Mouse (Mus musculus): ENCODE results near the gene Myt1.
A peak's percentile ranks its signal among the peaks of the same experiment; 100 is the strongest.
"Not testable (repeated sequence)": the region's sequence is repeated elsewhere in the genome, so short reads cannot be mapped to it uniquely, and the experiment has no call there.

Gene Myt1

GRCm38 (mm10) chr2:181777715-181778114 lies 14.6 kb downstream of the Myt1 start:
- DNase-seq (ENCODE audit: low read depth, low spot score) = no peak

- peak; percentile 29 for DNase-seq (ENCODE audit: low read depth, low spot score)
Measured at GRCm38 (mm10) chr2:181781421-181781820, 18.3 kb downstream of the Myt1 start.

GRCm38 (mm10) chr2:181787852-181788251 lies 24.7 kb downstream of the Myt1 start:
- no peak for DNase-seq (ENCODE audit: low read depth, low spot score)

GRCm38 (mm10) chr2:181789396-181789795 lies 26.3 kb downstream of the Myt1 start:
- DNase-seq (ENCODE audit: low read depth, low spot score) = no peak

- not testable (repeated sequence) for DNase-seq (ENCODE audit: low read depth, low spot score)
Measured at GRCm38 (mm10) chr2:181793186-181793585, 30.1 kb downstream of the Myt1 start.

- peak; percentile 11 for DNase-seq (ENCODE audit: low read depth, low spot score)
Measured at GRCm38 (mm10) chr2:181795641-181796130, 32.6 kb downstream of the Myt1 start.

GRCm38 (mm10) chr2:181797672-181798071 lies 34.5 kb downstream of the Myt1 start:
- no peak for DNase-seq (ENCODE audit: low read depth, low spot score)

- DNase-seq (ENCODE audit: low read depth, low spot score) = no peak
Measured at GRCm38 (mm10) chr2:181829032-181829650, 66.0 kb downstream of the Myt1 start.

- DNase-seq (ENCODE audit: low read depth, low spot score) = no peak
Measured at GRCm38 (mm10) chr2:181832745-181833144, 69.6 kb downstream of the Myt1 start.

GRCm38 (mm10) chr2:181837372-181838292 lies 74.5 kb downstream of the Myt1 start, which contains the start of gene Pcmtd2:
Gene Pcmtd2 (plus strand): TSS chr2:181837854.
- DNase-seq (ENCODE audit: low read depth, low spot score) = peak; percentile 95

GRCm38 (mm10) chr2:181838293-181838680 lies 75.2 kb downstream of the Myt1 start:
- DNase-seq (ENCODE audit: low read depth, low spot score) = peak; percentile 9

- no peak for DNase-seq (ENCODE audit: low read depth, low spot score)
Measured at GRCm38 (mm10) chr2:181845709-181846394, 82.7 kb downstream of the Myt1 start.

GRCm38 (mm10) chr2:181863791-181864535 lies 100.8 kb downstream of the Myt1 start, which contains the start of gene Polr3k:
Gene Polr3k (plus strand): TSS chr2:181864337.
- DNase-seq (ENCODE audit: low read depth, low spot score) = peak; percentile 96

GRCm38 (mm10) chr2:181864536-181864860 lies 101.4 kb downstream of the Myt1 start:
- no peak for DNase-seq (ENCODE audit: low read depth, low spot score)

- peak; percentile 74 for DNase-seq (ENCODE audit: low read depth, low spot score)
Measured at GRCm38 (mm10) chr2:181866931-181867330, 103.8 kb downstream of the Myt1 start.

- DNase-seq (ENCODE audit: low read depth, low spot score) = no peak
Measured at GRCm38 (mm10) chr2:181871039-181871438, 107.9 kb downstream of the Myt1 start.

All from mesoderm, embryonic 11.5 days (tissue).